In the genomic region with DNA sequence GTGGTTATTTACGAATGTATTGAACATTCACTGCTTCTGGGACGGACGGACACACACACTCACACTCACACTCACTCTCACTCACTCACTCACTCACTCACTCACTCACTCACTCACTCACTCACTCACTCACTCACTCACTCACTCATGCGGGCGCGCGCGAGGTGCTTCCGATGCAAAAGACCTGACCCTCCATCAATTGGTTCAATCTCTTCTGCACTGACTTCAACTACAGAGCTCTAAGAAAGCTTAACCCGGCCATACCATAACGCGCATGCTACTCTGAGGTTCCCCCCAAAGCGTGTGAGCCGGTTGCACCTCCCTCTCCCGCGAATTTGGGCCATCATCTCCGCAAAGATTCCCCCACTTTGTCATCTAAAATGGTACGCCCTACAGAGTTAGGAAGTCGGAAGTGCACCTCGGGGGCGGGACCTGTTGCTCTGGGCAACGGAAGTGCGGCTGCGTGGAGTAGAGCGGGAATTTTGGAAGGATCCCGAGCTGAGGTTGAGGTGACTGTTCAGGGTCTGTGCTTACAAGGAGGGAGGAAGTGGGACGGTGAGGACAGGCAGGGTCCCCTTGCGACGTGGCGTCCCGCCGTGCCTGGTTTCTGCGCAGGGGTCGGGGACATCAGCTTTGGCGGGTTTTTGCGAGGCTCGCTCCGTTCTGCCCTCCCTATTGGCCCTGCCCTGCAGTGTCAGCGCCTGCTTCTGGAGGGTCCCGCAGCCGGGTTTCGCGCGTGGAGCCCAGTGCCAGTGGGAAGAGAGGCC, we compare ENCODE assay signal across 8 mouse cellular contexts. TPM values are rescaled to one million over a fixed set of nuclear protein-coding genes. Genes with fewer than 3 reads are reported as not detected.
DNase-seq lines count a peak whose midpoint lies in the region; ATAC-seq and TF ChIP-seq lines count a peak whose summit lies in the region.

A gene (plus strand): TSS at position 47 of the 767 bp plus-strand sequence.

- no peaks in the 10 kb centered on the region for H3K9me3 ChIP-seq in ES-Bruce4 (replicated peaks; ENCODE audit: control insufficient read depth, insufficient read depth, low read length, poor library complexity, severe bottlenecking)
- H3K9me3 ChIP-seq in forebrain, embryonic 13.5 days (replicated peaks), result no peaks in the 10 kb centered on the region
- H3K9me3 ChIP-seq in liver, postnatal 0 days (ENCODE audit: low read length), result no peaks in the 10 kb centered on the region
- H3K9me3 ChIP-seq in neural tube, embryonic 14.5 days (ENCODE audit: control insufficient read depth, low read length), result no peaks in the 10 kb centered on the region

- peak; percentile 89 for ATAC-seq in cerebellum, adult (ENCODE audit: insufficient number of reproducible peaks, low FRiP score, low TSS enrichment)
- ATAC-seq in forebrain, embryonic 13.5 days, result peak; percentile 96
- ATAC-seq in liver, postnatal 0 days, result peak; percentile 94
- peak; percentile 90 for ATAC-seq in neural tube, embryonic 14.5 days (ENCODE audit: low read depth)

- WGBS in forebrain, embryonic 13.5 days, result 0% methylated on average over 44 of the region's 44 CpGs
- under 1% methylated on average over 44 of the region's 44 CpGs for WGBS in large intestine, adult 2 months
- WGBS in liver, postnatal 0 days (ENCODE audit: insufficient replicate concordance), result under 1% methylated on average over 44 of the region's 44 CpGs
- WGBS in neural tube, embryonic 14.5 days, result under 1% methylated on average over 44 of the region's 44 CpGs

- peaks cover 2% of the 10 kb centered on the region for H3K4me1 ChIP-seq in ES-Bruce4 (ENCODE audit: control insufficient read depth, insufficient read depth, low read length)
- H3K4me1 ChIP-seq in forebrain, embryonic 13.5 days, result peaks cover 30% of the 10 kb centered on the region
- peaks cover 9% of the 10 kb centered on the region; the same call in 1 of the 2 replicates for H3K4me1 ChIP-seq in liver, postnatal 0 days (ENCODE audit: insufficient read depth)
- peaks cover 4% of the 10 kb centered on the region; the same call in 1 of the 2 replicates for H3K4me1 ChIP-seq in neural tube, embryonic 14.5 days (ENCODE audit: control insufficient read depth, insufficient read depth, low read length)

- peak within 1 kb of the TSS; percentile 95 for H3K4me2 ChIP-seq in forebrain, embryonic 13.5 days
- peak within 1 kb of the TSS; percentile 98 for H3K4me2 ChIP-seq in liver, postnatal 0 days (ENCODE audit: low read depth, low read length)
- H3K4me2 ChIP-seq in neural tube, embryonic 14.5 days (ENCODE audit: low read depth, low read length), result peak within 1 kb of the TSS; percentile 89

- no peak for TF ChIP-seq CTCF in ES-Bruce4 (IDR thresholded peaks at IDR 0.05; ENCODE audit: low read depth, low read length)
- TF ChIP-seq CTCF in liver, postnatal 0 days (IDR thresholded peaks at IDR 0.05; ENCODE audit: low read depth), result no peak

- intact Hi-C loops in heart, postnatal 10 days (cut with DNase I), result loop anchor here (5.0 kb wide), 1 partner anchor 75 kb away; a partner anchor contains a TSS

- peak; percentile 95 to 98 for DNase-seq in heart, postnatal 10 days
- DNase-seq in large intestine, adult 2 months (ENCODE audit: low read depth, low spot score), result peak; percentile 83
- peak; percentile 96 for DNase-seq in liver, postnatal 0 days
- peak; percentile 99 for DNase-seq in testis, postnatal 10 days (ENCODE audit: low spot score)

- no peaks in the 10 kb centered on the region for H3K36me3 ChIP-seq in ES-Bruce4 (ENCODE audit: control insufficient read depth, insufficient read depth, low read length, poor library complexity, severe bottlenecking)
- H3K36me3 ChIP-seq in forebrain, embryonic 13.5 days (ENCODE audit: poor library complexity, severe bottlenecking), result no peaks in the 10 kb centered on the region
- no peaks in the 10 kb centered on the region for H3K36me3 ChIP-seq in liver, postnatal 0 days (replicated peaks; ENCODE audit: insufficient read depth, low read length)
- H3K36me3 ChIP-seq in neural tube, embryonic 14.5 days (ENCODE audit: control insufficient read depth, insufficient read depth, low read length), result no peaks in the 10 kb centered on the region

- H3K27ac ChIP-seq in ES-Bruce4 (ENCODE audit: insufficient read depth, low read length), result peak within 1 kb of the TSS; percentile 81
- H3K27ac ChIP-seq in forebrain, embryonic 13.5 days, result peak within 1 kb of the TSS; percentile 88
- H3K27ac ChIP-seq in liver, postnatal 0 days (ENCODE audit: low read depth), result peak within 1 kb of the TSS; percentile 62
- peak within 1 kb of the TSS; percentile 65; the same call in 1 of the 2 replicates for H3K27ac ChIP-seq in neural tube, embryonic 14.5 days (ENCODE audit: low read depth, low read length)

- peak; percentile 86 for TF ChIP-seq POLR2A in ES-Bruce4 (IDR thresholded peaks at IDR 0.05; ENCODE audit: insufficient read depth, low read length)

- H3K9ac ChIP-seq in ES-Bruce4 (ENCODE audit: low read depth, poor library complexity, severe bottlenecking), result peak within 1 kb of the TSS; percentile 65
- H3K9ac ChIP-seq in forebrain, embryonic 13.5 days, result peak within 1 kb of the TSS; percentile 74
- peak within 1 kb of the TSS; percentile 79 for H3K9ac ChIP-seq in liver, postnatal 0 days (replicated peaks)
- H3K9ac ChIP-seq in neural tube, embryonic 14.5 days (replicated peaks; ENCODE audit: low read depth, low read length), result peak within 1 kb of the TSS; percentile 57

- H3K27me3 ChIP-seq in ES-Bruce4 (ENCODE audit: control insufficient read depth, insufficient read depth, low read length, poor library complexity, severe bottlenecking), result no peaks in the 10 kb centered on the region
- no peaks in the 10 kb centered on the region for H3K27me3 ChIP-seq in forebrain, embryonic 13.5 days
- H3K27me3 ChIP-seq in liver, postnatal 0 days (ENCODE audit: insufficient read depth, low read length), result no peaks in the 10 kb centered on the region
- H3K27me3 ChIP-seq in neural tube, embryonic 14.5 days (ENCODE audit: control insufficient read depth, insufficient read depth, low read length), result no peaks in the 10 kb centered on the region

- no peak for TF ChIP-seq EP300 in ES-Bruce4 (IDR thresholded peaks at IDR 0.05; ENCODE audit: insufficient read depth, low read depth, low read length)
- TF ChIP-seq EP300 in liver, postnatal 0 days (IDR thresholded peaks at IDR 0.05; ENCODE audit: low read depth), result no peak

- H3K4me3 ChIP-seq in ES-Bruce4 (ENCODE audit: low read depth, low read length), result peak within 1 kb of the TSS; percentile 94
- H3K4me3 ChIP-seq in forebrain, embryonic 13.5 days, result peak within 1 kb of the TSS; percentile 64
- H3K4me3 ChIP-seq in liver, postnatal 0 days (ENCODE audit: low read depth, low read length), result peak within 1 kb of the TSS; percentile 79
- peak within 1 kb of the TSS; percentile 43 for H3K4me3 ChIP-seq in neural tube, embryonic 14.5 days (ENCODE audit: low read depth, low read length)

RNA-seq across cellular contexts. Expression of the gene that starts here (rescaled TPM):
- polyA plus RNA-seq in ES-Bruce4 (2011; ENCODE audit: insufficient read depth, insufficient read length, low read depth, missing spikeins), result 45.0 and 45.2 TPM in 2 replicates
- polyA plus RNA-seq in forebrain, embryonic 13.5 days (2015; fragmentation: Nextera tagmentation; extraction: Ambion mirVana), result 10.3 and 11.4 TPM in 2 replicates
- 1 to 10 TPM; 2.3 to 2.4 TPM for total RNA-seq in heart, postnatal 10 days (2021)
- polyA plus RNA-seq in large intestine, adult 2 months (2012; rRNA removed), result 1.3 and 2.2 TPM in 2 replicates
- polyA plus RNA-seq in liver, postnatal 0 days (2015; fragmentation: Nextera tagmentation; extraction: Ambion mirVana), result 2.5 and 3.0 TPM in 2 replicates
- 1.5 and 1.9 TPM in 2 replicates for polyA plus RNA-seq in neural tube, embryonic 14.5 days (2014; fragmentation: Nextera tagmentation; extraction: Ambion mirVana)

Comparison
In these comparisons a context has a peak if more than half of its experiments do, and no peak if none do; other contexts are left out.
1. Peak in every context shown above with its lines: DNase-seq, ATAC-seq, H3K4me3 ChIP-seq and H3K27ac ChIP-seq.
2. H3K4me3 ChIP-seq: peak in every context shown above with its lines; median percentile 94 in ES-Bruce4; 79 in liver, postnatal 0 days; 64 in forebrain, embryonic 13.5 days; 43 in neural tube, embryonic 14.5 days.